ENCODE assay signal across 10 mouse cellular contexts in genomic region chr15:30184020-30184419, GRCm38 (mm10).
"Had no signal": no experiment of that assay in that cellular context is flagged by ENCODE, and none has a peak within 500 bp of the region (broad histone marks: within the 10 kb centered on the region; RNA-seq: fewer than 3 reads in every experiment).

No protein-coding gene starts in this region.

- DNase-seq: retina, postnatal 1 day; right cerebral cortex, postnatal 14 days; right cerebral cortex, postnatal 4 days; spleen, adult 18-20 months; thymus, adult 18-20 months; thymus, adult 2 months; thymus, postnatal 14 days; thymus, postnatal 25 days; thymus, postnatal 36 days; thymus, postnatal 4 days had no signal
